Mouse (Mus musculus) urinary bladder, adult 2 months (tissue): ENCODE results near the gene Fam117a. TPM values are rescaled to one million over a fixed set of nuclear protein-coding genes. Genes with fewer than 3 reads are reported as not detected.
A peak's percentile ranks its signal among the peaks of the same experiment; 100 is the strongest.

Source experiments
- DNase-seq: peaks from one replicate; pipeline ENCODE4 v3.0.0; 2022; ENCODE audit warnings: low spot score
- polyA plus RNA-seq: library from polyadenylated mRNA; depleted of rRNA; stranded (reverse); fragments of >200 nt; gene quantifications from 2 replicates; pipeline ENCODE4 v1.2.3, GENCODE M21; 2012

Fam117a gene
- polyA plus RNA-seq, 1 experiment = 23.0 TPM

GRCm38 (mm10) chr11:95333209-95333608, 3.6 kb upstream of the Fam117a start:
- no peak for DNase-seq

GRCm38 (mm10) chr11:95333805-95334204, 3.0 kb upstream of the Fam117a start:
- DNase-seq = no peak

- DNase-seq = no peak
These were observed 2.3 kb upstream of the Fam117a start for GRCm38 (mm10) chr11:95334448-95335060.

GRCm38 (mm10) chr11:95337129-95337813, 453 bp downstream of the Fam117a start:
- peak; percentile 69 for DNase-seq

- DNase-seq = no peak
These were observed 1.1 kb downstream of the Fam117a start for GRCm38 (mm10) chr11:95337846-95338342.

GRCm38 (mm10) chr11:95339471-95340021, 2.7 kb downstream of the Fam117a start:
- no peak for DNase-seq

- DNase-seq = no peak
These were observed 3.4 kb downstream of the Fam117a start for GRCm38 (mm10) chr11:95340259-95340658.

GRCm38 (mm10) chr11:95340664-95341063, 3.8 kb downstream of the Fam117a start:
- DNase-seq = no peak

GRCm38 (mm10) chr11:95343180-95343579, 6.4 kb downstream of the Fam117a start:
- no peak for DNase-seq

- no peak for DNase-seq
These were observed 7.4 kb downstream of the Fam117a start for GRCm38 (mm10) chr11:95344181-95344580.

- no peak for DNase-seq
These were observed 13.5 kb downstream of the Fam117a start for GRCm38 (mm10) chr11:95350289-95350688.

- no peak for DNase-seq
These were observed 14.1 kb downstream of the Fam117a start for GRCm38 (mm10) chr11:95350960-95351359.

- DNase-seq = no peak
These were observed 15.9 kb downstream of the Fam117a start for GRCm38 (mm10) chr11:95352686-95353085.

- DNase-seq = no peak
These were observed 16.4 kb downstream of the Fam117a start for GRCm38 (mm10) chr11:95353226-95353625.

- no peak for DNase-seq
These were observed 17.6 kb downstream of the Fam117a start for GRCm38 (mm10) chr11:95354228-95354944.

- DNase-seq = no peak
These were observed 18.3 kb downstream of the Fam117a start for GRCm38 (mm10) chr11:95354945-95355660.

GRCm38 (mm10) chr11:95355661-95356011, 18.8 kb downstream of the Fam117a start:
- no peak for DNase-seq

- DNase-seq = no peak
These were observed 19.2 kb downstream of the Fam117a start for GRCm38 (mm10) chr11:95356039-95356438.

GRCm38 (mm10) chr11:95356469-95357273, 19.9 kb downstream of the Fam117a start:
- no peak for DNase-seq

- no peak for DNase-seq
These were observed 21.4 kb downstream of the Fam117a start for GRCm38 (mm10) chr11:95358263-95358662.

GRCm38 (mm10) chr11:95364388-95364787, 27.6 kb downstream of the Fam117a start:
- no peak for DNase-seq
